In genomic region chr4:139452944-139453700, GRCm38 (mm10) we compare ENCODE assay signal across 20 mouse cellular contexts.
"Had no signal": no experiment of that assay in that cellular context is flagged by ENCODE, and none has a peak within 500 bp of the region (broad histone marks: within the 10 kb centered on the region; RNA-seq: fewer than 3 reads in every experiment).

No protein-coding gene starts in this region.

- H3K27ac ChIP-seq: limb, embryonic 12.5 days; limb, embryonic 15.5 days; liver, embryonic 14.5 days; macrophage; midbrain, embryonic 12.5 days; midbrain, embryonic 15.5 days; neural tube, embryonic 12.5 days; neural tube, embryonic 15.5 days had no signal

- H3K27me3 ChIP-seq: limb, embryonic 12.5 days; limb, embryonic 15.5 days; midbrain, embryonic 12.5 days; midbrain, embryonic 15.5 days; neural tube, embryonic 12.5 days; neural tube, embryonic 15.5 days had no signal

- H3K4me3 ChIP-seq: limb, embryonic 12.5 days; limb, embryonic 15.5 days; midbrain, embryonic 12.5 days; midbrain, embryonic 15.5 days; neural tube, embryonic 12.5 days; neural tube, embryonic 15.5 days had no signal

- DNase-seq: kidney, postnatal 14 days; kidney, postnatal 4 days; left cerebral cortex, postnatal 4 days; liver, postnatal 0 days; retina, postnatal 1 day; right cerebral cortex, postnatal 25 days; thymus, adult 2 months; thymus, postnatal 14 days; thymus, postnatal 4 days had no signal

- H3K4me1 ChIP-seq: limb, embryonic 12.5 days; limb, embryonic 15.5 days; midbrain, embryonic 12.5 days; midbrain, embryonic 15.5 days; neural tube, embryonic 12.5 days; neural tube, embryonic 15.5 days had no signal

- H3K9ac ChIP-seq: limb, embryonic 12.5 days; limb, embryonic 15.5 days; liver, embryonic 14.5 days; liver, postnatal 0 days; lung, embryonic 14.5 days; midbrain, embryonic 12.5 days; midbrain, embryonic 15.5 days; neural tube, embryonic 12.5 days; neural tube, embryonic 15.5 days had no signal

- ATAC-seq: liver, postnatal 0 days; lung, postnatal 0 days; midbrain, embryonic 15.5 days had no signal

- H3K9me3 ChIP-seq: limb, embryonic 12.5 days; limb, embryonic 15.5 days; midbrain, embryonic 12.5 days; midbrain, embryonic 15.5 days; neural tube, embryonic 12.5 days; neural tube, embryonic 15.5 days had no signal

- H3K4me2 ChIP-seq: limb, embryonic 12.5 days; limb, embryonic 15.5 days; liver, embryonic 11.5 days; lung, embryonic 14.5 days; midbrain, embryonic 12.5 days; midbrain, embryonic 15.5 days; neural tube, embryonic 12.5 days; neural tube, embryonic 15.5 days had no signal
